Mouse (Mus musculus): Measurements from ENCODE around the gene Flvcr1. TPM values are rescaled to one million over a fixed set of nuclear protein-coding genes. Genes with fewer than 3 reads are reported as not detected.

Flvcr1 gene
- polyA plus RNA-seq, 1 experiment from 2014 or later: 6.9 TPM

GRCm38 (mm10) chr1:190974191-190974590, 51.8 kb downstream of the Flvcr1 start:
- H3K4me3 ChIP-seq: no peak overlapping the region
- peaks cover 72% of the 10 kb centered on the region for H3K36me3 ChIP-seq (replicated peaks)
- no peaks in the 10 kb centered on the region for H3K27me3 ChIP-seq (replicated peaks; ENCODE audit: low read depth, poor library complexity, severe bottlenecking)
- no peak overlapping the region for H3K27ac ChIP-seq (replicated peaks)
- no peak for DNase-seq (ENCODE audit: low spot score)
- no peaks in the 10 kb centered on the region for H3K9me3 ChIP-seq
- peaks cover 35% of the 10 kb centered on the region for H3K4me1 ChIP-seq
- WGBS: 91% methylated on average over 8 of the region's 8 CpGs

DNA sequence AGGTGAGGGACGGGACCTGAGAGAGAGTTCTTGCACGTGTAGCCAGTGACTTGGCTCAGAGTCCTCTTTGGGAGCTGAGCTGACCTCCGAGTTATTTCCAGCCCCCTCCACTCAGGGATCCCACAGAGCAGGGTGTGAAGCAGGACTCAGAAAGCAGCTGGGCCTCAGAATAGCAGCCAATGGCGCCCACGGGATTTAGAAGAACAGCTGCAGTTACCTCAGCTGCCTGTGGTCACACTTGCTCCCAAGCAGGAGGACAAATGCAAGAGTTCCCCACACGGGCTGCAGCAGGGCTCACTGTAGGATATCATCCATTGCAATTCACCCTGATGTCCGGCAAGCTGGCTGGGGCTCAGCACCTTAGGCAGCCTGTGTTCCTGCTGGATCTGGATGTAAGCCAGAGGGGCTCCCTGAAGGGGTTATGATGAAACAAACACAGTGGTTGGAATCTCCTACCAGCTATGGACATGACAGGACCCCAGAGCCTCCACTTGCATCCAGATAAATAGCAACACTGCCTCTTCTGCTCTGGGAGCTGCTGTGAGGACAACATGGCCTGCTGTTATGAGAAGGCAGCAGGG, 53.3 kb downstream of the Flvcr1 start:
- no peak for DNase-seq (ENCODE audit: low spot score)
- Histone ChIP-seq H3K4me1 (peaks cover 23% of the 10 kb centered on the region), H3K36me3 (replicated peaks) (peaks cover 87% of the 10 kb centered on the region), H3K27me3 (replicated peaks; ENCODE audit: low read depth, poor library complexity, severe bottlenecking) (no peaks in the 10 kb centered on the region), H3K27ac (replicated peaks) (no peak overlapping the region), H3K9me3 (no peaks in the 10 kb centered on the region), H3K4me3 (no peak overlapping the region)
- 84% methylated on average over 7 of the region's 7 CpGs for WGBS

- no peak overlapping the region for H3K27ac ChIP-seq (replicated peaks)
- no peak overlapping the region for H3K4me3 ChIP-seq
- H3K4me1 ChIP-seq: peaks cover 16% of the 10 kb centered on the region
- 90% methylated on average over 14 of the region's 14 CpGs for WGBS
- DNase-seq (ENCODE audit: low spot score): no peak
- H3K36me3 ChIP-seq (replicated peaks): peaks cover 95% of the 10 kb centered on the region
- no peaks in the 10 kb centered on the region for H3K27me3 ChIP-seq (replicated peaks; ENCODE audit: low read depth, poor library complexity, severe bottlenecking)
- no peaks in the 10 kb centered on the region for H3K9me3 ChIP-seq
These were observed 54.0 kb downstream of the Flvcr1 start for GRCm38 (mm10) chr1:190971708-190972610.

DNA sequence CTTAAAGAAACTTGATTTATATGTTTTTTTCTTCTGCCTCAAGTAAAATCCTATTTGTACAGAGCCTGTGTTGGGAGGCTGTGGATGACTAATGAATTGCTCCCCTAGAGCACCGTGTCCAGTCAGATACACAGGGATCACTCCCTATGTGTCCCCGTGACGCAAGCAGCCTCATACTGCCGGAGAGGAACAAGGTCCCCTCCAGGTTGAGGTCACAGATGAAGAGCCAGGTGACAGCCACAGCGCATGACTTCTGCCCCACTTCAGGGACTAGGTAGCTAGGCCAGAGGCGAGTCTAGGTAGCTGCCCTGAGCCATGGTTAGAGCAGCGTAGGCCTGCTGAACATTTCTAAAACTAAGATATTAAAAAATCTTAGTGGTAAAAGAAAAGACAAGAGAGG, 57.9 kb downstream of the Flvcr1 start:
- DNase-seq (ENCODE audit: low spot score): no peak
- Histone ChIP-seq H3K36me3 (replicated peaks) (peaks cover 100% of the 10 kb centered on the region), H3K4me3 (no peak overlapping the region), H3K27me3 (replicated peaks; ENCODE audit: low read depth, poor library complexity, severe bottlenecking) (no peaks in the 10 kb centered on the region), H3K27ac (replicated peaks) (no peak overlapping the region), H3K9me3 (no peaks in the 10 kb centered on the region), H3K4me1 (0 out of 2 replicates have a peak, but pooled peaks cover 1% of the 10 kb centered on the region)
- WGBS: 88% methylated on average over 7 of the region's 7 CpGs

DNA sequence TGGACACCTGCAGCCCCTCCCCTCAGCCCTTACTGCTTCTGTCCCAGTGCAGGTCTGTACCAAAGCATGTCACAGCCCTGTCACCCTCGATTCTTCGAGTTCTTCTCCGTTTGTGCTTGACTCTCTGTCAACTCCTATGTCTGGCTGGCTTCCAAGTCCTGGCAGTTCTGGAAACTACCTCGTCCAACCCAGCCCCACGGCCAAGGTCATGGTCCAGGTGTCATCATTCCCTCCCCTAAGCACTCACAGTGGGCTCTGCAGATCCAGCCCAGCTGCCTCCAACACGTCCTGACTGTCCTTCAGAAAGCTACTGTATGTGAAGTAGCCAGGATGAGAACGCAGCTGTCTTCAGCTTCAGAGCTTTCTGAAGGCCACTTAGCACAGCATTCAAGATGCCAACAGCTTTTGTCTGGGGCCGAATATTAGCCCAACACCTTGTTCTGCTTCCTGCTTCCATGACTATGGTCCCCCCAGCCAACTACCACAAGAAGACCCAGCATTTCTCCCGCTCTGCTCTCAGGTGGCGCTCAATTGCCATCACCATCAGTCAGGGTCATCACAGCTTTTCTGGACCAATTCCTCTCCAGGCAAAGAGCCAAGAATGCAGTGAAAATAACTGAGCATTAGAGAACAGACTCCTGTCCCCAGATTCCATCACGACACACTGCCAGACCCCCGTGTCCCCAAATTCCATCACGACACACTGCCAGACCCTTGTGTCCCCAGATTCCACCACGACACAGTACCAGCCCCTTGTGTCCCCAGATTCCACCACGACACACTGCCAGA, 60.8 kb downstream of the Flvcr1 start:
- Histone ChIP-seq H3K27me3 (replicated peaks; ENCODE audit: low read depth, poor library complexity, severe bottlenecking) (no peaks in the 10 kb centered on the region), H3K9me3 (no peaks in the 10 kb centered on the region), H3K4me1 (no peaks in the 10 kb centered on the region), H3K4me3 (no peak overlapping the region), H3K27ac (replicated peaks) (no peak overlapping the region), H3K36me3 (replicated peaks) (peaks cover 100% of the 10 kb centered on the region)
- DNase-seq (ENCODE audit: low spot score): no peak
- 92% methylated on average over 15 of the region's 15 CpGs for WGBS

DNA sequence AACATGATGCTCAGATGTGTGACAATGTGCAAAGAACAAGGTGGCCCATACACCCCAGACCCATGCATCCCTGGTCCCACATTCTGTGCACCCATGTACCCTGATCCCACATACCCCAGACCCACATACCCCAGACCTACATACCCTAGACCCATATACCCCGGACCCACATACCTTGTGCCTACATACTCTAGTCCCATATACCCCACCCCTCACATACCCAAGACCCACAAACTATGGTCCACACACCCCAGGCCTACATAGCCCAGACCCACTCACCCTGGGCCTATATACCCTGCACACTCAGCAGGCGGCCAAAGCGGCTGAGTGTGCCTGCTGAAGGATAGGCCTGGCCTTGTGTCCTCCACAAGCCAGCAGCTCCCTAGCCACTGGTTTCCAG, 63.2 kb downstream of the Flvcr1 start:
- Histone ChIP-seq H3K27me3 (replicated peaks; ENCODE audit: low read depth, poor library complexity, severe bottlenecking) (no peaks in the 10 kb centered on the region), H3K9me3 (no peaks in the 10 kb centered on the region), H3K4me1 (no peaks in the 10 kb centered on the region), H3K27ac (replicated peaks) (no peak overlapping the region), H3K4me3 (no peak overlapping the region), H3K36me3 (replicated peaks) (peaks cover 100% of the 10 kb centered on the region)
- no peak for DNase-seq (ENCODE audit: low spot score)
- WGBS: 93% methylated on average over 3 of the region's 3 CpGs

GRCm38 (mm10) chr1:190958821-190959220, 67.1 kb downstream of the Flvcr1 start:
- DNase-seq (ENCODE audit: low spot score): no peak
- H3K27me3 ChIP-seq (replicated peaks; ENCODE audit: low read depth, poor library complexity, severe bottlenecking): no peaks in the 10 kb centered on the region
- WGBS: 88% methylated on average over 5 of the region's 5 CpGs
- H3K27ac ChIP-seq (replicated peaks): no peak overlapping the region
- H3K4me1 ChIP-seq: no peaks in the 10 kb centered on the region
- H3K4me3 ChIP-seq: no peak overlapping the region
- H3K9me3 ChIP-seq: no peaks in the 10 kb centered on the region
- H3K36me3 ChIP-seq (replicated peaks): peaks cover 100% of the 10 kb centered on the region

Other genes with a start within 250 kb of the Flvcr1 start
- gene Rps6kc1, start 114.4 kb downstream of the Flvcr1 start, polyA plus RNA-seq (2016; fragmentation: Nextera tagmentation; extraction: Ambion mirVana): 14.6 and 16.9 TPM in 2 replicates
- 50.4 and 55.3 TPM in 2 replicates for gene Angel2, start 101.0 kb downstream of the Flvcr1 start, polyA plus RNA-seq (2016; fragmentation: Nextera tagmentation; extraction: Ambion mirVana)
- 52.7 and 56.7 TPM in 2 replicates for gene Vash2, start 46.9 kb downstream of the Flvcr1 start, polyA plus RNA-seq (2016; fragmentation: Nextera tagmentation; extraction: Ambion mirVana)
- gene Spata45, start 10.5 kb upstream of the Flvcr1 start, polyA plus RNA-seq (2016; fragmentation: Nextera tagmentation; extraction: Ambion mirVana): not detected in 2 replicates
- 10.3 and 12.4 TPM in 2 replicates for gene Tatdn3, start 36.8 kb upstream of the Flvcr1 start, polyA plus RNA-seq (2016; fragmentation: Nextera tagmentation; extraction: Ambion mirVana)
- 35.4 and 38.6 TPM in 2 replicates for gene Nsl1, start 36.9 kb upstream of the Flvcr1 start, polyA plus RNA-seq (2016; fragmentation: Nextera tagmentation; extraction: Ambion mirVana)
- 7.1 and 9.8 TPM in 2 replicates for gene Batf3, start 71.7 kb upstream of the Flvcr1 start, polyA plus RNA-seq (2016; fragmentation: Nextera tagmentation; extraction: Ambion mirVana)
- gene Fam71a, start 138.7 kb upstream of the Flvcr1 start, polyA plus RNA-seq (2016; fragmentation: Nextera tagmentation; extraction: Ambion mirVana): not detected in 2 replicates
- gene Atf3, start 191.9 kb upstream of the Flvcr1 start, polyA plus RNA-seq (2016; fragmentation: Nextera tagmentation; extraction: Ambion mirVana): 1.5 and 2.1 TPM in 2 replicates